Mouse (Mus musculus) megakaryocyte, embryonic 14.5 days (primary cell): ENCODE measurements at regions not wholly inside any gene's neighbourhood (a gene's known extent, or its start where the extent isn't known, plus 50 kb on each side); places are given as distances from the start of the nearest gene placed in this dataset.
A peak's percentile ranks its signal among the peaks of the same experiment; 100 is the strongest.

Experiments used
- H3K27me3 ChIP-seq: replicated peaks from 2 replicates; pipeline ENCODE3; 2012; ENCODE audit warnings: inconsistent platforms
- H3K36me3 ChIP-seq: replicated peaks from 2 replicates; pipeline ENCODE3; 2012; ENCODE audit warnings: low read length, inconsistent platforms, mixed read lengths
- H3K4me1 ChIP-seq: 2 replicates; pipeline ENCODE4 v1.6.1; 2012; ENCODE audit warnings: inconsistent platforms
- H3K4me3 ChIP-seq: replicated peaks from 2 replicates; pipeline ENCODE3; 2012; ENCODE audit warnings: moderate library complexity, mild to moderate bottlenecking, inconsistent platforms
- H3K9me3 ChIP-seq: 2 replicates; pipeline ENCODE4 v1.6.1; 2012; ENCODE audit warnings: inconsistent platforms
- FLI1 ChIP-seq: IDR thresholded peaks from 2 replicates; pipeline ENCODE4 v1.6.1; 2012; ENCODE audit warnings: low read length, inconsistent platforms, mixed read lengths
- GATA1 ChIP-seq: IDR thresholded peaks from 3 replicates; pipeline ENCODE4 v1.6.1; 2012; ENCODE audit warnings: mixed read lengths, low read length, inconsistent platforms, borderline replicate concordance

DNA sequence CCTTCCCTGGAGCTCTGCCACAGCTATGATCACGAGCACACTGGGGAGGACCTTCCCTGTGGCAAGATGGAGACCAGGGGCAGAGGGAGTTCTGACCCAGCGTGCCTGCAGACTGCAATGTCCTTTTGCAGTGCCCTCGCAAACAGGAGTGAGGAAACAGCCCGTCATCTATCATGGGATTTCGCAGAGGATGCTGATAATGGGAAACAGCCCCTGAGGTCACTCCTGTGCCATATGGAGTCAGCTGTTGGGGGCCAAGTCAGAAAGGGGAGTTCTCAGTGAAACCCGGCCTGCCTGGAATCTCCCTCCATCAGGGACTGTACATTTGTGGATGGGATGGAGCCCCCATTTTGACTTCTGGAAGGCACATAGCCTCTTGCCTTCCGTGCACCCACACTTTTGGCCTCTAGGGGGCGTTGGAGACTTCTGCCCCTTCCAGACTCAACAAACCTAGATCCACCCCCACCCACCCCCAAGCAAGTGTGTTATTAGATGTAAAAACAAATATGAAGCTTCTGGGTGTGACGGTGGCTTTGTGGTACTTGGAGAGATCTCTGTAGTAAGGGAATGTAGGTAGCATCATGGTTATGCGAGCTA is 98.1 kb downstream of the Kdr start:
- peak overlapping the region; percentile 60 for H3K4me3 ChIP-seq
- peaks cover 9% of the 10 kb centered on the region for H3K36me3 ChIP-seq
- TF ChIP-seq FLI1 (no peak), GATA1 (no peak)
- H3K27me3 ChIP-seq, result no peaks in the 10 kb centered on the region
- peaks cover 58% of the 10 kb centered on the region for H3K4me1 ChIP-seq
- H3K9me3 ChIP-seq, result peaks cover 11% of the 10 kb centered on the region; the same call in 1 of the 2 replicates

DNA sequence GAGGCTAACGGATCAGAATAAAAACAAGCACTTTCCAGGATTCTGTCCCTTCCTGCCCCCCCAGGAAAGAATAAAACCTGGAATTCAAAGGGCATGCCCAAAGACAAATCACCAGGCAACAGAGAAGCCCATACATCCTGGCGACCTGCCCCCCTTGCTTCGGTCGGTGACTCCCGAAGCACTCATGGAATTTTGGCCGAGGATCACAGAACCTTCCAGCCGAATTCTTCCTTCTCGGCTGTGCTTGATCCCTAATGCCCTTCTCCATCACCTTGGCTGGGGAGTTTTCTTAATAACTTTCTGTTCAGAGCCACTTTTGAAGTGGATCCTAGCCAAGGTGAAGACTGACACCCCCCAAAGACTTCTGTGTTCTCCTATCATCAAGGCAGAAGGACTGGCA is 99.9 kb downstream of the Kdr start:
- peaks cover 9% of the 10 kb centered on the region for H3K36me3 ChIP-seq
- TF ChIP-seq GATA1, result no peak
- TF ChIP-seq FLI1, result no peak
- no peak overlapping the region for H3K4me3 ChIP-seq
- H3K27me3 ChIP-seq, result no peaks in the 10 kb centered on the region
- H3K9me3 ChIP-seq, result peaks cover 11% of the 10 kb centered on the region; the same call in 1 of the 2 replicates
- peaks cover 70% of the 10 kb centered on the region for H3K4me1 ChIP-seq

DNA sequence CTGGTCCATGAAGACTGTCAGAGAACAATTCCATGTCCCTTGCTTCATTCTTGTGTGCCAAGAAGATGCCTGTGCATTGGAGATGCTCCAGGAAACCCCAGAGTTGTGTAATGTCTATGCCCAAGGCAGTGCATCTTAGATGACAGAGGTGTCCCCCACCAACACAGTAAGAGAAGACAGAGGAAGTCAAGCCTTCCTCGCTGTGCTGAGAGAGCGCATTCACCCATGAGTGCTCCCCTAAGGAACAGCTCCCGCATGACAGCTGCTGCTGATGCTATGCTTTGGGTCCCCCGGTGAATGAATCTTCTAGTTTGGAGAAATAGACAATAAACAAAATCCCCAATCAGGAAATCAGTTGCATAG is 100.7 kb downstream of the Kdr start:
- no peak for TF ChIP-seq GATA1
- TF ChIP-seq FLI1, result no peak

DNA sequence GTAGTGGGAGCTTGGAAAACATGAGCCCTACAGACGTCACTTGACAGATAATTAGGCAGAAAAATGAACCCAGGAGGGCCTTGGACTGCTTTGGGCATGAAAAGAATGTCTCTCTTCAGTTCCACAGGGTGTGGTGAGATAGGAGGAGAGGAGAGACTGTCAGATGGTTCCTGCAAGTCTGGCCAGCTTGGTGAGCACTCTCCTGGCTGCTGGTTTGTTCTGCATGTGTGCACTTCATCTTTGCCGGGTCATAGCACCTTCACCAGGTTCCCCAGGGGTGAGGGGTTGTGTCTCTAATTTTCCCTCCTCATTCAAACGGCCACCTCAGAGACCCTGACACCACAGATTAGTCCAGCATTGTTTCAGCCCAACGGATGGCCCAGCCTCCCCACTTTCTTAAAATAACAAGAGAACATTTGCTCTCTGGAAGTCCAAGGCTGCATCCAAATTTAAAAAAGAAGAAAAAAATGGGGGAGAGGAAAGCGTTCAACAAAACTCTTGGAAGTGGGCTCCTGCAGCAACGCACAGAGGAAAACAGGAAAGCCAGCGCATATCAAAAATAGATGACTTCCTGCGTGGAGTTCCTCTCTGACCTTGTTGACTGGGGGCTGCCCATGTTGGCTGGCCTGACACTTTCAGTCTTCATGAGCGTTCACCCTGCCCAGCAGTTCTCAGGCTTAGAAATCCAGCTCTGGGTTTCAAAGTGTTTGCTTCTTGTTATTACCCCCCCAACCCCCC is 101.2 kb downstream of the Kdr start:
- H3K27me3 ChIP-seq, result no peaks in the 10 kb centered on the region
- peaks cover 70% of the 10 kb centered on the region for H3K4me1 ChIP-seq
- no peak for TF ChIP-seq GATA1
- no peak for TF ChIP-seq FLI1
- peak overlapping the region; percentile 74 for H3K4me3 ChIP-seq
- peaks cover 11% of the 10 kb centered on the region; the same call in 1 of the 2 replicates for H3K9me3 ChIP-seq
- peaks cover 9% of the 10 kb centered on the region for H3K36me3 ChIP-seq

More for the DNA sequence above, 100.7 kb downstream of the Kdr start:
- Histone ChIP-seq H3K4me1 (peaks cover 73% of the 10 kb centered on the region), H3K27me3 (no peaks in the 10 kb centered on the region), H3K9me3 (peaks cover 11% of the 10 kb centered on the region; the same call in 1 of the 2 replicates), H3K4me3 (peak overlapping the region; percentile 71), H3K36me3 (peaks cover 9% of the 10 kb centered on the region)

DNA sequence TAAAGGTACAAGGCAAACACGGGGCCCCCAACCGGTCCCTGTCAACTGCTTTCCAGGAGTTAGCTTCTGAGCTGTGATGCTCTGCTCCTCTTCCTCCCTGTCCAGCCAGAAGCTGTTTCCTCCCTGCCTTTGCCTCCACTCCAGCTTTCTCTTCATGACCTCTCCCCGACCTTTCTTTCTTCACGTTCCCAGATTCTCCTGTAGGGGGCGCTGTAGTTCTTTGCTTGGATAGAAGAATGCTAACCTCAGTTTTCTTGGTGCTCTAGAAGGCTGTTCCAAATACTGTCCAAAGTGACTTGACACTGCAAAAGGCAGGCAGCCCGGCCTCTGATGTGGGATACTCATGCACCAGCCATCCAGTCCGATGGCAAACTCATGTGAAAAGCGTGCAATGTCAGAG is 107.1 kb downstream of the Kdr start:
- Histone ChIP-seq H3K4me3 (peak overlapping the region; percentile 16), H3K4me1 (peaks cover 28% of the 10 kb centered on the region), H3K9me3 (no peaks in the 10 kb centered on the region), H3K36me3 (peaks cover 3% of the 10 kb centered on the region), H3K27me3 (no peaks in the 10 kb centered on the region)
- TF ChIP-seq GATA1, result no peak
- TF ChIP-seq FLI1, result no peak

DNA sequence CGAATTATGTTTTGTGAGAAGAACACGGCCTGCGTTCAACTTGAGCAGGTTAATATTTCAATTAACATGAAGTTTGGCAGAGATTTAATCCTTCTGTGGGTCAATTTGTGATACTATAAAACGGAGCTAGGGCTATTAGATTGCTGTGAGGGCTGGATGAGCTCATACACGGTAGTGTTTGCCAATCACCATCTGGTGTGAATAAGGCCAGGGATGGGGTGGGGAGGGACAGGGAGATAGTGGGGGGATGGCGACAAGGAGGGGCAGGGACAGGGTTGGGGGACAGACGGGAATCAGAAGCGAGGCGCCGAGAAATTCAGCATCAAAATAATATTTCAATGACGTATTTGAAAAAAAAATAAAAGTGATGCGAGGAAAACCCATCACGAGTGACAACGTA is 107.6 kb downstream of the Kdr start:
- Histone ChIP-seq H3K36me3 (no peaks in the 10 kb centered on the region), H3K9me3 (no peaks in the 10 kb centered on the region), H3K27me3 (no peaks in the 10 kb centered on the region), H3K4me1 (peaks cover 24% of the 10 kb centered on the region), H3K4me3 (no peak overlapping the region)
- no peak for TF ChIP-seq GATA1
- TF ChIP-seq FLI1, result no peak

DNA sequence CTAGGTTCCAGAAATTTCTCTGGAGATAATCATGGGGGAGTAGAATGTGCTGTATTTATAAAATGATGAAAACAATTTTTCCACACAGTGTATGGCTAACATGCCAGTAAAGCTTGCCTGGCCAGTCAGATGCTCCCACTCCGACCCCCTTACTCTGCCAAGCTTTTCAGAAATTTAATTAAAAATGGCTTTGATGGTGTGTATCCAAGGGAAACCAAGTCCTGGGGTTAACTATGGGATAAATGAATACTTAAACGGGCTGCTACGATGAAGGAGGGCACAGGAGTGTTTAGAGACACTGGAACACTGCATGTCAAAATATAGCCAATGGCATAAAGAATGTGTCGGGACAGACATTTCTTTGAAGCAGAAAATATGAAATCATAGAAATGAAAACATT is 108.7 kb downstream of the Kdr start:
- Histone ChIP-seq H3K36me3 (no peaks in the 10 kb centered on the region), H3K27me3 (no peaks in the 10 kb centered on the region), H3K4me1 (peaks cover 19% of the 10 kb centered on the region), H3K9me3 (no peaks in the 10 kb centered on the region), H3K4me3 (no peak overlapping the region)
- no peak for TF ChIP-seq FLI1
- TF ChIP-seq GATA1, result no peak

DNA sequence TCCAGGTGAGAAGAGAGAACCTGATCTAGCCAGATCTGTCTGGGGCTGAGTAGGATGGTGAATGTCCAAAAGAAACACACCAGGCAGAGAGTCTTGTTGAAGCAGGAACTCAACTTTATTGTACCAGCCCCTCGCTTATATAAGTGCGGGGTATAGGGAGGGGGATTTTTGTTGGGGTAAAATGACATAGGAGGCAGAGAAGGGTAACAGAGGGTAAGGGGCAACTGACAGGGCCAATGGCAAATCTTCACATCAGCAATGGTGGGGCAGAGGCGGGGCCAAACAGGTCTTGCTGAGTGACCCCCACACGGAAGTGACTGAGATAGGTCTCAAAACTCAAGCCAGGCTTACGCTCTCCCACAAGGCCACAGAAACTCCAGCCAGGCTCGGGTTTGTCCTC is 113.2 kb downstream of the Kdr start:
- Histone ChIP-seq H3K4me3 (no peak overlapping the region), H3K36me3 (no peaks in the 10 kb centered on the region), H3K27me3 (peaks cover 2% of the 10 kb centered on the region), H3K4me1 (peaks cover 4% of the 10 kb centered on the region; the same call in 1 of the 2 replicates), H3K9me3 (no peaks in the 10 kb centered on the region)
- no peak for TF ChIP-seq GATA1

DNA sequence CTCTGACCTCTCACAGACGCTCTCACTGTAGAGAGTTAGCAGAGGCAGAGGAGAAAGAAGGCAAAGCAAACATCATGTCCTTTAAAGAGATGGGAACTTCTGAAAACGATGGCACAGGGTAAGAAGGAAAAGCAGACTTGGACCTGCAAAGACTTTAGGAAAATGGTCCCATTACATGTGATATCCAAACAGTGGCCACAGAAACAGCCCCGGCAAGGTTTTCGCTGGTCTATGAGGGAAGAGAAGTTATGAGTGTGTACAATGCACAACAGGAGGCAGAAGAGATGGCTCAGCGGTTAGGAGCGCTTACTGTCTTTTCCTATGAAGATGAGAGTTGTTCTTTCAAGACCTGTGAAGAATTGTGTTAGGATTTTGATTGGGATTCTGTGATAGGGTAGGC is 114.9 kb downstream of the Kdr start:
- Histone ChIP-seq H3K4me3 (no peak overlapping the region), H3K36me3 (no peaks in the 10 kb centered on the region), H3K4me1 (peaks cover 8% of the 10 kb centered on the region), H3K27me3 (peaks cover 6% of the 10 kb centered on the region), H3K9me3 (no peaks in the 10 kb centered on the region)
- TF ChIP-seq FLI1, result no peak
- TF ChIP-seq GATA1, result no peak

DNA sequence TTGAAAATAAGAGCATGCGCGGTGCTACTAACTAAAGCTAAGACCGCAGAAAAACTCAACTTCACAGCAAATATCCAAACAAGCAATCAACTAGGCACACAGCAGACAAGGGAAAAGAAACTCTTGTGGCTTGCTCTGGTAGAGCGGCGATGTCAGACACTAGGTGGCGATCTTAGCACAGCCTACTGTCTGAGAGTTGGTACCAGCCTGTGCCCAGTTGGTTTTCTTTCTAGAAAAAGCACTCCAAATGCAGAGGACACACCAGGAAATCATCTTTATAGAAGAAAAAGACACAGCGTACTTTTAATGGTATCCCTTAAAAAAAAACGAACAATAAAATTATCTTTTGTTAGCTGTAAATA is 115.6 kb downstream of the Kdr start:
- peaks cover 8% of the 10 kb centered on the region for H3K4me1 ChIP-seq
- no peaks in the 10 kb centered on the region for H3K9me3 ChIP-seq
- H3K4me3 ChIP-seq, result peak overlapping the region; percentile 6
- no peaks in the 10 kb centered on the region for H3K36me3 ChIP-seq
- no peak for TF ChIP-seq GATA1
- peaks cover 6% of the 10 kb centered on the region for H3K27me3 ChIP-seq
